Mouse (Mus musculus): ENCODE measurements around the gene Slc22a13.

Gene Slc22a13

GRCm38 (mm10) chr9:119203617-119204016, 5.3 kb downstream of the Slc22a13 start:
- in situ Hi-C loops (cut with MboI; ENCODE audit: low sequenced_read_pairs) = no loop called here

GRCm38 (mm10) chr9:119201653-119202052, 7.2 kb downstream of the Slc22a13 start:
- in situ Hi-C loops (cut with MboI; ENCODE audit: low sequenced_read_pairs) = no loop called here

GRCm38 (mm10) chr9:119199151-119199861, 9.6 kb downstream of the Slc22a13 start:
- in situ Hi-C loops (cut with MboI; ENCODE audit: low sequenced_read_pairs) = no loop called here

- in situ Hi-C loops (cut with MboI; ENCODE audit: low sequenced_read_pairs) = no loop called here
These were observed 16.5 kb downstream of the Slc22a13 start for GRCm38 (mm10) chr9:119192202-119192990.

GRCm38 (mm10) chr9:119181241-119181728, 27.6 kb downstream of the Slc22a13 start:
- in situ Hi-C loops (cut with MboI; ENCODE audit: low sequenced_read_pairs) = no loop called here

- in situ Hi-C loops (cut with MboI; ENCODE audit: low sequenced_read_pairs) = no loop called here
These were observed 29.6 kb downstream of the Slc22a13 start for GRCm38 (mm10) chr9:119179292-119179691.

GRCm38 (mm10) chr9:119167608-119168007, 41.3 kb downstream of the Slc22a13 start:
- in situ Hi-C loops (cut with MboI; ENCODE audit: low sequenced_read_pairs) = no loop called here

- in situ Hi-C loops (cut with MboI; ENCODE audit: low sequenced_read_pairs) = no loop called here
These were observed 43.4 kb downstream of the Slc22a13 start for GRCm38 (mm10) chr9:119165548-119165947.

- in situ Hi-C loops (cut with MboI; ENCODE audit: low sequenced_read_pairs) = no loop called here
These were observed 44.2 kb downstream of the Slc22a13 start for GRCm38 (mm10) chr9:119164743-119165142.

GRCm38 (mm10) chr9:119160689-119161088, 48.2 kb downstream of the Slc22a13 start:
- in situ Hi-C loops (cut with MboI; ENCODE audit: low sequenced_read_pairs) = no loop called here

- in situ Hi-C loops (cut with MboI; ENCODE audit: low sequenced_read_pairs) = no loop called here
These were observed 50.0 kb downstream of the Slc22a13 start, which contains the start of gene Gm47289 for GRCm38 (mm10) chr9:119158861-119159260. Gene Gm47289, plus strand, starts transcription at chr9:119159161.

GRCm38 (mm10) chr9:119156278-119157201, 52.4 kb downstream of the Slc22a13 start, which contains the start of gene Acaa1b:
Gene Acaa1b, minus strand, starts transcription at chr9:119157093.
- in situ Hi-C loops (cut with MboI; ENCODE audit: low sequenced_read_pairs) = no loop called here

GRCm38 (mm10) chr9:119155826-119156225, 53.1 kb downstream of the Slc22a13 start:
- in situ Hi-C loops (cut with MboI; ENCODE audit: low sequenced_read_pairs) = no loop called here

GRCm38 (mm10) chr9:119155416-119155815, 53.5 kb downstream of the Slc22a13 start:
- in situ Hi-C loops (cut with MboI; ENCODE audit: low sequenced_read_pairs) = no loop called here

GRCm38 (mm10) chr9:119151751-119152150, 57.1 kb downstream of the Slc22a13 start:
- in situ Hi-C loops (cut with MboI; ENCODE audit: low sequenced_read_pairs) = no loop called here

- in situ Hi-C loops (cut with MboI; ENCODE audit: low sequenced_read_pairs) = no loop called here
These were observed 59.3 kb downstream of the Slc22a13 start for GRCm38 (mm10) chr9:119149601-119150000.

- in situ Hi-C loops (cut with MboI; ENCODE audit: low sequenced_read_pairs) = no loop called here
These were observed 62.7 kb downstream of the Slc22a13 start for GRCm38 (mm10) chr9:119146098-119146770.

GRCm38 (mm10) chr9:119145638-119146037, 63.3 kb downstream of the Slc22a13 start:
- in situ Hi-C loops (cut with MboI; ENCODE audit: low sequenced_read_pairs) = no loop called here

GRCm38 (mm10) chr9:119145137-119145536, 63.8 kb downstream of the Slc22a13 start:
- in situ Hi-C loops (cut with MboI; ENCODE audit: low sequenced_read_pairs) = no loop called here

- in situ Hi-C loops (cut with MboI; ENCODE audit: low sequenced_read_pairs) = no loop called here
These were observed 64.2 kb downstream of the Slc22a13 start for GRCm38 (mm10) chr9:119144696-119145095.

Measured in CH12F3 (cell line).